Mouse (Mus musculus) hindlimb bud, embryonic 11.5 days (tissue): ENCODE measurements around the gene Olfr1475.
"Not testable (repeated sequence)": the region's sequence is repeated elsewhere in the genome, so short reads cannot be mapped to it uniquely, and the experiment has no call there.

Experiments
- DNase-seq: peaks from one replicate; pipeline ENCODE4 v3.0.0-alpha.2; 2012; ENCODE audit warnings: low read depth, low spot score; ENCODE audit errors: extremely low spot score

Olfr1475 gene

DNA sequence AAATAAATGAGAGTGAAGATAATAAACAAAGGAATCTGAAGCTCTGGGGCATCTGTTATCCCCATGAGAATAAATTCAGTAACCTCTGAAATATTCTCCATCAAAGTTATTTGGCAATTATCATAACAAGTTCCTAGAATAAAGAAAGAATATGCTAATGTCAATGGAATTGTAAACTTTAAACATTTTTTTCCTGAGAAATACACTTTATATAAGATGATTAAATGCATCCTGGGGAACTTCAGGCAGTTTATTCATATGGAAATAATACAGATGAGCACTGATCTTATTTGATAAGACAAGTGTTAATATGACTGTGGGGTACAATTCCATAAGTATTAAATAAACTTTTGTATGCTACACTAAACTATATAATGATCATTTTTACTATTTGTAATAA lies at the start of gene Olfr1475:
Olfr1475 (minus strand) TSS at position 101 of the 400 bp plus-strand sequence.
- no peak for DNase-seq

GRCm38 (mm10) chr19:13527613-13528012 lies 47.6 kb upstream of the Olfr1475 start, which contains the start of gene Olfr1480:
Olfr1480 (plus strand) TSS chr19:13527913.
- no peak for DNase-seq

- DNase-seq = no peak
These were observed 20.2 kb upstream of the Olfr1475 start, which contains the start of gene Olfr1477 for GRCm38 (mm10) chr19:13500246-13500645. Olfr1477 (plus strand) TSS chr19:13500546.

GRCm38 (mm10) chr19:13469265-13469664 lies 10.7 kb downstream of the Olfr1475 start, which contains the start of gene Olfr1474:
Olfr1474 (plus strand) TSS chr19:13469565.
- not testable (repeated sequence) for DNase-seq

DNA sequence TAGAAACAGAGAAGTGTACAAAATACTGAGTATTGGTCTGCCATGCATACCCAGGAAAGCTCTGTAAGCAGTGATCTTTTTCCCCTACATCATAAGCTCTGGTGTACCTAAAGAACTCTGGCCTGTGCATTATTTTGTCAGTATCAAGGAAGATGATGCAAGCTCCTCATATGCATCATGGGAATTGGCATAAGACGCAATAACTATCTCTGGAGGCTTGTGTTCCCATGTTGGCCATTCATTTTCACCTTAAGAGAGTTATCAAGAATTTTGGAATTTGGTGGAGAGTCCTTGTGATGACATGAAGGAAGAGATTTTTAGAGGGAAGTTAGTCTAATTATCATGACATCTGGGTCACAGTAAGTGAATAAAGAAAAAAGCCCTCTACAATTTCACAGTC lies 24.0 kb downstream of the Olfr1475 start, which contains the start of gene Olfr1472:
Olfr1472 (minus strand) TSS at position 101 of the 400 bp plus-strand sequence.
- no peak for DNase-seq

GRCm38 (mm10) chr19:13443109-13443508 lies 36.9 kb downstream of the Olfr1475 start, which contains the start of gene Olfr1471:
Olfr1471 (plus strand) TSS chr19:13443409.
- not testable (repeated sequence) for DNase-seq
